Mouse (Mus musculus) gastrocnemius, adult 18-20 months (tissue): ENCODE data around the gene Cenpa. TPM values are rescaled to one million over a fixed set of nuclear protein-coding genes. Genes with fewer than 3 reads are reported as not detected.
"Not testable (repeated sequence)": the region's sequence is repeated elsewhere in the genome, so short reads cannot be mapped to it uniquely, and the experiment has no call there.

ENCODE experiments used
- DNase-seq: peaks from one replicate; pipeline ENCODE4 v3.0.0; 2021; ENCODE audit warnings: low spot score
- total RNA-seq, 2 experiments: library from RNA; stranded (reverse); gene quantifications; 2 replicates each; pipeline ENCODE4 v1.2.3; 2021

The Cenpa gene
- total RNA-seq, 2 experiments from 2014 or later: 0.96 to 2.5 TPM

- no peak for DNase-seq
These were observed 20.5 kb upstream of the Cenpa start for GRCm38 (mm10) chr5:30646036-30646435.

GRCm38 (mm10) chr5:30647396-30647795, 19.2 kb upstream of the Cenpa start:
- DNase-seq: no peak

- peak; percentile 95 for DNase-seq
These were observed 18.6 kb upstream of the Cenpa start, which contains the start of gene Slc35f6 for GRCm38 (mm10) chr5:30647815-30648560. Gene Slc35f6 (plus strand): TSS chr5:30647933.

- no peak for DNase-seq
These were observed 17.0 kb upstream of the Cenpa start for GRCm38 (mm10) chr5:30649558-30649957.

- DNase-seq: peak; percentile 49
These were observed 15.8 kb upstream of the Cenpa start for GRCm38 (mm10) chr5:30650756-30651155.

- no peak for DNase-seq
These were observed 15.0 kb upstream of the Cenpa start for GRCm38 (mm10) chr5:30651554-30651953.

- no peak for DNase-seq
These were observed 13.3 kb upstream of the Cenpa start for GRCm38 (mm10) chr5:30653246-30653645.

- no peak for DNase-seq
These were observed 11.5 kb upstream of the Cenpa start for GRCm38 (mm10) chr5:30655042-30655441.

- no peak for DNase-seq
These were observed 10.9 kb upstream of the Cenpa start for GRCm38 (mm10) chr5:30655526-30656195.

GRCm38 (mm10) chr5:30659042-30659441, 7.5 kb upstream of the Cenpa start:
- no peak for DNase-seq

GRCm38 (mm10) chr5:30660278-30660677, 6.3 kb upstream of the Cenpa start:
- no peak for DNase-seq

- DNase-seq: no peak
These were observed 5.8 kb upstream of the Cenpa start for GRCm38 (mm10) chr5:30660813-30661212.

- no peak for DNase-seq
These were observed 1.2 kb upstream of the Cenpa start for GRCm38 (mm10) chr5:30665360-30665759.

GRCm38 (mm10) chr5:30665968-30666367, 609 bp upstream of the Cenpa start:
- no peak for DNase-seq

GRCm38 (mm10) chr5:30667215-30667614, 638 bp downstream of the Cenpa start:
- no peak for DNase-seq

GRCm38 (mm10) chr5:30667686-30668085, 1.1 kb downstream of the Cenpa start:
- DNase-seq: no peak

- no peak for DNase-seq
These were observed 2.3 kb downstream of the Cenpa start for GRCm38 (mm10) chr5:30668637-30669495.

GRCm38 (mm10) chr5:30669496-30669830, 2.9 kb downstream of the Cenpa start:
- DNase-seq: no peak

- no peak for DNase-seq
These were observed 3.5 kb downstream of the Cenpa start for GRCm38 (mm10) chr5:30670091-30670490.

- DNase-seq: no peak
These were observed 7.4 kb downstream of the Cenpa start for GRCm38 (mm10) chr5:30674001-30674400.

GRCm38 (mm10) chr5:30676800-30677199, 10.2 kb downstream of the Cenpa start:
- DNase-seq: no peak

GRCm38 (mm10) chr5:30678069-30678468, 11.5 kb downstream of the Cenpa start:
- DNase-seq: not testable (repeated sequence)
